Mouse (Mus musculus): ENCODE measurements around the gene Gm6657. TPM values are rescaled to one million over a fixed set of nuclear protein-coding genes. Genes with fewer than 3 reads are reported as not detected.

The Gm6657 gene
- not detected in 2 replicates for total RNA-seq (2014; rRNA removed; ENCODE audit: low replicate concordance)
- polyA plus RNA-seq (2015; fragmentation: Nextera tagmentation; extraction: Ambion mirVana) = not detected in 2 replicates

DNA sequence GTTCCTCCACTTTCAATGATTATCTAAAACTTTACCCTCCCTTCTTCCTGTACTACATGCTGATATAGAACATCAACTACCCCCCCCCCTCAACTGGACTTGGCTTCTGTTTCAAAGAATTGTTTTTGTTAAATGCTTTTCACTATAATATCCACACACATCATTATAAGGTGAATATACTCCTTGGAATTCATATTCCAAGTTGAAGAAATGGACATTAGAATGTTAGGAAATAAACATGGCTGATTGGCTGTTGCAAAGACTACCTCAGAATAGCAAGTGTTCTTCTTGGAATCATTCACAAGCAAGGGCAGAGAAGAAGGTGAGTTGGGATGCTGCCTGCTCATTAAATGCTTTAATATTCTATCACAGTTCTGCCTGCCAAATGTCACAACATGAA, at the start of gene Gm6657:
TSS of gene Gm6657 (plus strand) at position 301 of the 400 bp plus-strand sequence.
- no peak for ATAC-seq (ENCODE audit: insufficient read depth, low read depth)
- Histone ChIP-seq H3K27me3 (ENCODE audit: control insufficient read depth, insufficient read depth, low read length) (no peaks in the 10 kb centered on the region), H3K4me3 (ENCODE audit: low read depth, low read length) (no peak within 1 kb of the TSS), H3K36me3 (replicated peaks; ENCODE audit: control insufficient read depth, insufficient read depth, low read length) (no peaks in the 10 kb centered on the region), H3K9me3 (replicated peaks; ENCODE audit: control insufficient read depth, low read length) (no peaks in the 10 kb centered on the region), H3K9ac (replicated peaks; ENCODE audit: low read depth, low read length) (no peak within 1 kb of the TSS), H3K4me1 (ENCODE audit: control insufficient read depth, insufficient read depth) (no peaks in the 10 kb centered on the region), H3K27ac (ENCODE audit: low read depth) (no peak within 1 kb of the TSS), H3K4me2 (ENCODE audit: low read depth, low read length) (no peak within 1 kb of the TSS)
- no peak for DNase-seq (ENCODE audit: low spot score)
- TF ChIP-seq CTCF (IDR thresholded peaks at IDR 0.05; ENCODE audit: low read depth) = no peak
- no peak for TF ChIP-seq EP300 (IDR thresholded peaks at IDR 0.05; ENCODE audit: low read depth)

GRCm38 (mm10) chr12:78153308-78154002, 40.6 kb upstream of the Gm6657 start:
- Histone ChIP-seq H3K4me3 (ENCODE audit: low read depth, low read length) (no peak overlapping the region), H3K4me2 (ENCODE audit: low read depth, low read length) (no peak overlapping the region), H3K9me3 (replicated peaks; ENCODE audit: control insufficient read depth, low read length) (no peaks in the 10 kb centered on the region), H3K27me3 (ENCODE audit: control insufficient read depth, insufficient read depth, low read length) (no peaks in the 10 kb centered on the region), H3K27ac (ENCODE audit: low read depth) (no peak overlapping the region), H3K9ac (replicated peaks; ENCODE audit: low read depth, low read length) (no peak overlapping the region), H3K4me1 (ENCODE audit: control insufficient read depth, insufficient read depth) (no peaks in the 10 kb centered on the region), H3K36me3 (replicated peaks; ENCODE audit: control insufficient read depth, insufficient read depth, low read length) (no peaks in the 10 kb centered on the region)
- WGBS = 52% methylated on average over 7 of the region's 7 CpGs
- TF ChIP-seq CTCF (IDR thresholded peaks at IDR 0.05; ENCODE audit: low read depth) (no peak), EP300 (IDR thresholded peaks at IDR 0.05; ENCODE audit: low read depth) (no peak)
- DNase-seq (ENCODE audit: low spot score) (no peak), ATAC-seq (ENCODE audit: insufficient read depth, low read depth) (no peak)

- ATAC-seq (ENCODE audit: insufficient read depth, low read depth) (no peak), DNase-seq (ENCODE audit: low spot score) (no peak)
- Histone ChIP-seq H3K9ac (replicated peaks; ENCODE audit: low read depth, low read length) (no peak overlapping the region), H3K27ac (ENCODE audit: low read depth) (no peak overlapping the region), H3K9me3 (replicated peaks; ENCODE audit: control insufficient read depth, low read length) (no peaks in the 10 kb centered on the region), H3K36me3 (replicated peaks; ENCODE audit: control insufficient read depth, insufficient read depth, low read length) (no peaks in the 10 kb centered on the region), H3K4me3 (ENCODE audit: low read depth, low read length) (no peak overlapping the region), H3K27me3 (ENCODE audit: control insufficient read depth, insufficient read depth, low read length) (no peaks in the 10 kb centered on the region), H3K4me1 (ENCODE audit: control insufficient read depth, insufficient read depth) (no peaks in the 10 kb centered on the region), H3K4me2 (ENCODE audit: low read depth, low read length) (no peak overlapping the region)
- no peak for TF ChIP-seq CTCF (IDR thresholded peaks at IDR 0.05; ENCODE audit: low read depth)
- no peak for TF ChIP-seq EP300 (IDR thresholded peaks at IDR 0.05; ENCODE audit: low read depth)
Measured at GRCm38 (mm10) chr12:78170178-78170577, 23.9 kb upstream of the Gm6657 start.

DNA sequence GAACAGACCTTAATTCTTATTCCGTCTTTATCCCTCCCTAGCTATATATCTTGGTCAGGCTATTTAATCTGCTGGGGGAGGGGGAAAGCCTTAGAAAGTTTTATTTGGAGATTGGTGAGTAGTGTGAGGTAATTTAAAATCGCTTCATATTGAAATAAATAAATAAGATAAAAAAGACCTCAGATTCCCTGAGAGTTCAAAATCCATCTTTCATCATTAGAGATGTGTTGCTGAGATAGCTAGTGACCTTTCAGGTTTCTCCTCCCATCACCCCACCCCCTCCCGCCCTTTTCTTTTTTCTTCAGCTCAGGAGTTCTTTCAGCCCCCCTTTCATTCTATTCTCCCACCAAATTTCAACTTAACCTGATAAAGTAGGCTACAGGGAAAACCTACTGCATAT, 20.1 kb upstream of the Gm6657 start:
- H3K27ac ChIP-seq (ENCODE audit: low read depth) = no peak overlapping the region
- WGBS = 71% methylated on average over 3 of the region's 3 CpGs
- no peak overlapping the region for H3K4me2 ChIP-seq (ENCODE audit: low read depth, low read length)
- no peak overlapping the region for H3K9ac ChIP-seq (replicated peaks; ENCODE audit: low read depth, low read length)
- no peaks in the 10 kb centered on the region for H3K36me3 ChIP-seq (replicated peaks; ENCODE audit: control insufficient read depth, insufficient read depth, low read length)
- DNase-seq (ENCODE audit: low spot score) (no peak), ATAC-seq (ENCODE audit: insufficient read depth, low read depth) (no peak)
- no peaks in the 10 kb centered on the region for H3K27me3 ChIP-seq (ENCODE audit: control insufficient read depth, insufficient read depth, low read length)
- no peaks in the 10 kb centered on the region for H3K4me1 ChIP-seq (ENCODE audit: control insufficient read depth, insufficient read depth)
- no peaks in the 10 kb centered on the region for H3K9me3 ChIP-seq (replicated peaks; ENCODE audit: control insufficient read depth, low read length)
- no peak overlapping the region for H3K4me3 ChIP-seq (ENCODE audit: low read depth, low read length)
- no peak for TF ChIP-seq CTCF (IDR thresholded peaks at IDR 0.05; ENCODE audit: low read depth)
- TF ChIP-seq EP300 (IDR thresholded peaks at IDR 0.05; ENCODE audit: low read depth) = no peak

DNA sequence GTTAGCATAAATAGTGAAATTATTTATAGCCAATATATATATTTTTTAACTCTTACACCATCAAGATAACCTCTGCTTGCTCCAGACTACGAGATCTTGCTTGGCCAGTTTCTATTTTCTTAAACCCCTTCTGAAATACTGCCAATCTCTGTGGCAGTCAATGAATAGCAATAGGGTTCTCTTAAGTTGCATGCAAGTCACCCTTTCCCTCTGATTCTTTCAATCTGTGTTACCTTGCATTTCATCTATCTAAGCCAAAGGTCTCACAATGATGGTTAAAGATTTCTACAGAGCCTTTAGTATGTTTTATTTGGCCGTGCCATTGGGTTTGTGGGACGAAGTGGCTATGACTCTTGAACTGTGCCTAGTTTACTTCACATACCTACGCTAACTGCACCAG, 19.4 kb upstream of the Gm6657 start:
- no peak for ATAC-seq (ENCODE audit: insufficient read depth, low read depth)
- H3K4me2 ChIP-seq (ENCODE audit: low read depth, low read length) = no peak overlapping the region
- no peak overlapping the region for H3K9ac ChIP-seq (replicated peaks; ENCODE audit: low read depth, low read length)
- H3K36me3 ChIP-seq (replicated peaks; ENCODE audit: control insufficient read depth, insufficient read depth, low read length) = no peaks in the 10 kb centered on the region
- H3K4me3 ChIP-seq (ENCODE audit: low read depth, low read length) = no peak overlapping the region
- no peaks in the 10 kb centered on the region for H3K9me3 ChIP-seq (replicated peaks; ENCODE audit: control insufficient read depth, low read length)
- WGBS = 81% methylated on average over 4 of the region's 4 CpGs
- DNase-seq (ENCODE audit: low spot score) = no peak
- H3K27me3 ChIP-seq (ENCODE audit: control insufficient read depth, insufficient read depth, low read length) = no peaks in the 10 kb centered on the region
- no peaks in the 10 kb centered on the region for H3K4me1 ChIP-seq (ENCODE audit: control insufficient read depth, insufficient read depth)
- no peak overlapping the region for H3K27ac ChIP-seq (ENCODE audit: low read depth)
- TF ChIP-seq CTCF (IDR thresholded peaks at IDR 0.05; ENCODE audit: low read depth) = no peak
- TF ChIP-seq EP300 (IDR thresholded peaks at IDR 0.05; ENCODE audit: low read depth) = no peak

- Histone ChIP-seq H3K4me2 (ENCODE audit: low read depth, low read length) (no peak overlapping the region), H3K27ac (ENCODE audit: low read depth) (no peak overlapping the region), H3K4me3 (ENCODE audit: low read depth, low read length) (no peak overlapping the region), H3K9me3 (replicated peaks; ENCODE audit: control insufficient read depth, low read length) (no peaks in the 10 kb centered on the region), H3K27me3 (ENCODE audit: control insufficient read depth, insufficient read depth, low read length) (no peaks in the 10 kb centered on the region), H3K9ac (replicated peaks; ENCODE audit: low read depth, low read length) (no peak overlapping the region), H3K36me3 (replicated peaks; ENCODE audit: control insufficient read depth, insufficient read depth, low read length) (no peaks in the 10 kb centered on the region), H3K4me1 (ENCODE audit: control insufficient read depth, insufficient read depth) (no peaks in the 10 kb centered on the region)
- no peak for DNase-seq (ENCODE audit: low spot score)
- WGBS = 68% methylated on average over 2 of the region's 2 CpGs
- no peak for ATAC-seq (ENCODE audit: insufficient read depth, low read depth)
- no peak for TF ChIP-seq CTCF (IDR thresholded peaks at IDR 0.05; ENCODE audit: low read depth)
- TF ChIP-seq EP300 (IDR thresholded peaks at IDR 0.05; ENCODE audit: low read depth) = no peak
Measured at GRCm38 (mm10) chr12:78181452-78181851, 12.6 kb upstream of the Gm6657 start.

Data from heart, postnatal 0 days (tissue).